Mouse (Mus musculus) G1E (cell line): ENCODE measurements around the gene 4930544D05Rik. TPM values are rescaled to one million over a fixed set of nuclear protein-coding genes. Genes with fewer than 3 reads are reported as not detected.

Source experiments
- ATAC-seq: 2 replicates; pipeline ENCODE4 v1.8.0; 2016; ENCODE audit warnings: mild to moderate bottlenecking; ENCODE audit not compliant: insufficient number of reproducible peaks, poor library complexity, low FRiP score, severe bottlenecking; ENCODE audit errors: extremely low read depth
- DNase-seq: peaks from one replicate; pipeline ENCODE4 v3.0.0; 2012; ENCODE audit warnings: low spot score
- H3K27me3 ChIP-seq: 2 replicates; pipeline ENCODE4 v1.6.1; 2012; ENCODE audit warnings: mild to moderate bottlenecking, low read length, inconsistent platforms; ENCODE audit not compliant: insufficient read depth
- H3K36me3 ChIP-seq: replicated peaks from 2 replicates; pipeline ENCODE3; 2012; ENCODE audit warnings: mild to moderate bottlenecking, inconsistent platforms
- H3K4me1 ChIP-seq: 2 replicates; pipeline ENCODE4 v1.6.1; 2012; ENCODE audit warnings: low read depth, low read length, inconsistent platforms, mixed read lengths; ENCODE audit not compliant: insufficient read depth
- H3K4me3 ChIP-seq: 2 replicates; pipeline ENCODE4 v1.5.1; 2012; ENCODE audit warnings: low read depth, mild to moderate bottlenecking, inconsistent platforms, low read length, moderate library complexity, mixed read lengths
- H3K9me3 ChIP-seq: replicated peaks from 2 replicates; pipeline ENCODE4 v1.6.1; 2012; ENCODE audit warnings: inconsistent platforms
- CTCF ChIP-seq: IDR thresholded peaks from 2 replicates; pipeline ENCODE4 v1.5.1; 2012; ENCODE audit warnings: low read depth, low read length, inconsistent platforms, mixed read lengths
- GATA1 ChIP-seq: IDR thresholded peaks from 2 replicates; pipeline ENCODE4 v1.6.1; 2012; ENCODE audit warnings: borderline replicate concordance, low read length, inconsistent platforms, mixed read lengths
- GATA2 ChIP-seq: IDR thresholded peaks from 2 replicates; pipeline ENCODE4 v1.6.1; 2012; ENCODE audit warnings: low read depth, low read length, inconsistent platforms, borderline replicate concordance
- POLR2AphosphoS5 ChIP-seq: IDR thresholded peaks from 2 replicates; pipeline ENCODE4 v1.6.1; 2012; ENCODE audit warnings: low read depth, low read length, inconsistent platforms; ENCODE audit not compliant: insufficient replicate concordance
- TAL1 ChIP-seq: conservative IDR thresholded peaks from 2 replicates; pipeline ENCODE4 v1.6.1; 2012; ENCODE audit warnings: low read depth, low read length, inconsistent platforms, mixed read lengths
- polyA plus RNA-seq: library from polyadenylated mRNA; stranded (reverse); fragments of >175 nt; gene quantifications from 2 replicates; pipeline ENCODE4 v1.2.3, GENCODE M21; 2012
- total RNA-seq, 2 experiments: library from RNA; stranded (forward) in 1 of 2; stranded (reverse) in 1 of 2; fragments of 200-1000 nt in 1 of 2; fragments of >200 nt in 1 of 2; fragmentation: Nextera tagmentation in 1 of 2; gene quantifications; 2 replicates each; pipeline ENCODE4 v1.2.3; 2014 to 2017

Gene 4930544D05Rik
- total and polyA plus RNA-seq, 3 experiments: not detected

DNA sequence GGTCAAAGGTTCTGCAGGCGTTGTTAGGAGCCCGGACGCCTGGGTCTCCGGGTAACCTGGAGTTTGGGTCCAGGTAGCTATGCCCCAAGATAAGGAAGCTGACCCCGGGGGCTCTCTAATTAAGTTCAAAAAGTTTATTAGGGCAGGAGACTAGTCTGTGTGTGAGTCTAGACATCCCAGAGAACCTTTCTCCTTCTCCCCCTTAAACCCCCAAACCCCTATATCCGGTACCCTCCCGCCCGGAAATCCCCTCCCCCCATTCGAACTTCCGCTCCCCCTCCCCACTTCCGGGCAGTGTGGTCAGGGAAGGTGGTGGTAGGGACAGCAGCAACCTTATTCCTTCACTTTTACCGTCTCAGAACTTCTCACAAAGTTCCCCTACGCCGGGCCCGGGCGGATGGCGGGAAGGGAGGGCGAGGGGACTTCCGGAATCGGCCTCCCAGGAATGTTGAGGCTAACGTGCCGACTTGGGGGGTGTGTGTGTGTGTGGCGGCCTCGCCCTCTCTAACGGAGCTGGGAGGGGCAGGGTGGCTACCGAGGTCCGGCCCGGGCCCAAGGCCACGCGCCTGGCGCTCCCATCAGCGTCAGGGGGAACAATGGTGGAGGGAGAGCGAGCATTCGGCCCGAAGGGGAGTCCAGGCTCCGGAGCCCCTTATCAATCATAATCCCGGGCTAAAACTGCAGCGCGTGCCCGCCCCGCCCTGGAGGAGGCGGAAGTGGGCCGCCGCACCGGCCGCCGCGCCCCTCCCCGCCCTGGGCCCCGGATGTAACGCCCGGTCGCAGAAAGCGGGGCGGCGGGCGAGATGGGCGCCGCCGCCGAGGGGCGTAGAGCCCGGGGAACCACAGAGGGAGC is 37.9 kb downstream of the 4930544D05Rik start:
- no peaks in the 10 kb centered on the region for H3K27me3 ChIP-seq
- TF ChIP-seq CTCF (no peak), GATA1 (no peak), POLR2AphosphoS5 (no peak), GATA2 (no peak), TAL1 (no peak)
- ATAC-seq (no peak), DNase-seq (peak; percentile 66)
- H3K36me3 ChIP-seq: peaks cover 63% of the 10 kb centered on the region
- peak overlapping the region; percentile 100 for H3K4me3 ChIP-seq
- no peaks in the 10 kb centered on the region for H3K9me3 ChIP-seq
- H3K4me1 ChIP-seq: peaks cover 79% of the 10 kb centered on the region

DNA sequence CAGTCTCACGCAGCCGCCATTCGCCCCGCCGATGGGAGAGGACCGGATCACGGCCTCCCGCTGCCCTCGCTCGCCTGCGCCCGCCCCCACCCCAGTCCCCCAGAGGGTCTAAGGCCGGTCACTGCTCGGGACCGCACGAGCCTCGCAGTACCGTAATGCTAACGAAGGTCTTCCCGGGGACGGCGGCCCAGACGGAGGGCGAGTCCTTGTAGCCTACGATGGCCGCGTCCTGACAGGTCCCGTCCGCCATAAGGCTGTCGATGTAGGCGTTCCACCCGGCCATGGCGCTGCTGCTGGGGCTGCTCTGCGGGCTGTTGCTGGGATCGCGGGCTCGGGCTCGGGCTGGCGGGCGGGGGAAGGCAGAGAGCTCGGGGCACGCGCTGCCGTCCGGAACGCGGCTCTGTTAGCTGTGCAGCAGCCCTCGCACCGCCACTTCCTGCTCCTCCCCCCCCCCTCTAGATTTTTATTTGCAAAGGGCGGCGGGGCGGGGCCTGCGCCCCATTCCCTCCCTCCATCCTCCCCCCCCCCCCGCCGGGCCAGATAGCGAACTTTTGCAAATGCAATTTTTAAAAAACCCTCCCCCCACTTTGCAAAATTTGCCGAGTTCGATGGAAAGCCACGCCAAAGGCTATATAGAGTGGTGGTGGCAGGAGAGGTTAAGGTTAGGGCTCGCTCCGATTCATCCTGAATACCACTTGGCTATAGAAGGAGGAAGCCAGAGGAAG is 38.7 kb downstream of the 4930544D05Rik start, which contains the start of gene Pfn1:
Gene Pfn1 (minus strand): TSS at position 447 of the 725 bp plus-strand sequence.
- peaks cover 75% of the 10 kb centered on the region for H3K4me1 ChIP-seq
- ATAC-seq (0 out of 2 replicates have a peak, but pooled peaks have one; percentile 2), DNase-seq (peak; percentile 73)
- H3K27me3 ChIP-seq: no peaks in the 10 kb centered on the region
- H3K36me3 ChIP-seq: peaks cover 63% of the 10 kb centered on the region
- no peaks in the 10 kb centered on the region for H3K9me3 ChIP-seq
- TF ChIP-seq CTCF: no peak
- TF ChIP-seq POLR2AphosphoS5: no peak
- no peak for TF ChIP-seq GATA2
- TF ChIP-seq GATA1: no peak
- no peak for TF ChIP-seq TAL1
- H3K4me3 ChIP-seq: peak within 1 kb of the TSS; percentile 100

DNA sequence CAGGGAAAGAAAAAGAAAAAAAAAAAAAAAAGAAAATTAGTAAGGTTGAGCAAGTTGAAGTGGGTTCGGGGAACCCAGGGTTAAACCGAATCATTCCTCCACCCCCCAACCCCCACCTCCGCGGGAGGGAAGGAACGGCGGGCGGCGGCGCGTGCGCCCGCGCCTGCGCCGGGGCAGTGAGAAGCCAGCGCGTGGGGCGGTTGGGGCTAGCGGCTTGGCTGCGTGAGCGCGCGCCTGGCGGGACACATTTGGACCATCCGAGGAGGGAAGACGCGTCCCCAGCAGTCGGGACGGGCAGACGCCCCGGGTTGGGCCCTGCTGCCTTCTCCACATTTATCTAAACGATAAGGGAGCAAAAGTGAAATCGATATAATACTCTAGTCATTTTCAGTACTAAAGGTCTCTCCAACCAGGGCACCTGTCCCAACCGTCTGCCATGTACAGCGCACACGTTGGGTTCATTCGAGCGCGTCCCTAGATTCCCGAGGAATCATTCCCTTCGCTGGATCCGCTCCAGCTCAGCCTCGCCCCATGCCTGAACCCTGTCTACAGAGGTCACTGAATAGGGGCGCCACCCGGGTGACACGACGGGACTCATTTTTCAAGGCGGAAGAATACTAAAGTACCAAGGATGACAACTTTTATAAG is 39.4 kb downstream of the 4930544D05Rik start:
- H3K27me3 ChIP-seq: no peaks in the 10 kb centered on the region
- ATAC-seq (no peak), DNase-seq (peak; percentile 83)
- no peak for TF ChIP-seq GATA2
- no peak for TF ChIP-seq POLR2AphosphoS5
- TF ChIP-seq TAL1: no peak
- no peak for TF ChIP-seq GATA1
- TF ChIP-seq CTCF: no peak
- H3K4me1 ChIP-seq: peaks cover 69% of the 10 kb centered on the region
- H3K36me3 ChIP-seq: peaks cover 62% of the 10 kb centered on the region
- peak overlapping the region; percentile 100 for H3K4me3 ChIP-seq
- H3K9me3 ChIP-seq: no peaks in the 10 kb centered on the region

DNA sequence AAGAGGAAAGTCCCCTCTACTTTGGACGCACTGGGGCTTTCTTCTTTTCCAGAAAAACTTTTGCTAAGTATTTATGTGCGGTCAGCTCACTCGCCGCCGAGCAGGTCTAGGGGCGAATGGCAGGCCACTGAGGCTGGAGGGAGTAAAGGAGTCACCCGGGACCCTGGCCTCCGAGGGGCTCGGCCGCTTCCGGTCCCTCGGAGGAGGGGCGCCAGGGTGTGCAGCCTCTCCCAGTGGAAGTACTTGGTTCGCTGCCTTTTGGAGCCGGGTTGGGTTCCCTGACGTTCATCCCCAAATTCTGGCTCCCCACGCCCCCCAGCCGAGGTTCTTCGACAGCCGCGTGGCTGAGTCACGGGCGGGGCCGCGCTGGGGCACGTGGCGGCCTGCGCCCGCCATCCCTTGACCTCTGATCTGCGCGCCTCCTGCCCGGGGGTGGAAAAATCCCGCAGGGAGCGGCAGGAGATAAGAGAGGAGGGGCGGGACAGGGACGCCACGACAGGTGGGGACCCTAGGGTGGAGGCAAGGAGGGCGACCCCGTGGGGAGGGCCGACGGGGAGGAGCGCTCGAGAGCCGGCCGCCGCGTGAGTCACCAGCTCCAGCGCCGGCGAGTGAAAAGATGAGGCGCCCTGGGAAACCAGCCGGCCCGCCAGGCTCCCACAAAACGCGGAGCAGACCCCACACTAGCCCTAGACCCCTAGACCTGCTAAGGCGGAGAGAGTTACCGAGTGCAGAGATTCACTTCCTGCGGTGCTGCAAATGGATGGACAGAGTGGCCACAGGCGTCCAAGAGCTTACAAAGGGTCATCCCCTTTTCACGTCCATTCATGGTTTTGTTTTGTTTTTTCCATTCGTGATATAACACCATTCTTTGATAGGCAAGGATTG is 40.2 kb downstream of the 4930544D05Rik start:
- Histone ChIP-seq H3K4me3 (peak overlapping the region; percentile 100), H3K27me3 (no peaks in the 10 kb centered on the region), H3K36me3 (peaks cover 60% of the 10 kb centered on the region), H3K4me1 (peaks cover 62% of the 10 kb centered on the region), H3K9me3 (no peaks in the 10 kb centered on the region)
- TF ChIP-seq GATA2 (no peak), CTCF (no peak), TAL1 (no peak), POLR2AphosphoS5 (no peak), GATA1 (no peak)
- peak; percentile 47 for ATAC-seq
- peak; percentile 65 for DNase-seq

DNA sequence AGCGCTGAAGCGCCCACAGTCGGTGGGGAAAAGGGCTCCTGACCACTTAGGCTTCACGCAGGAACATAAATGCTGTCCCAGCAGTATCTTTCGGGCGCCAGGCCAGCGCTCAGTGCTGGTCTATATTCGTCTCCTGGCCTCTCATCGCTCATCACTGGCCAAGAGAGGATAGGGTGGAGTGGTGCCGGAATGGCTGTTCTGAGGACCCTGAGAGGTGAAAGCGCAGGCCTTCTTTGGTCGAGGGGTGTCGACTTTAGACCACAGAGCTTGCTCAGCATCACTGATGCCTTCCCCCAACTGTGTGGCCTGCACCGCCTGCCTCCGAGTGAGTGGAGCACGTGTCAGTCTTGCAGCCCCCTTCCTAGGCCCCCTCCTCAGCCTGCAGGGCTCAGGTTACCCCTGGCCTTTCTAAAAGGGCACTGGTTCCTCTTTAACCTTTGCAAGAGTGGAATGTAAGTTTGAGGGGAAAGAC is 40.8 kb downstream of the 4930544D05Rik start:
- Histone ChIP-seq H3K4me1 (peaks cover 55% of the 10 kb centered on the region), H3K4me3 (peak overlapping the region; percentile 100; the same call in 1 of the 2 replicates), H3K36me3 (peaks cover 60% of the 10 kb centered on the region), H3K9me3 (no peaks in the 10 kb centered on the region), H3K27me3 (no peaks in the 10 kb centered on the region)
- DNase-seq: no peak
- TF ChIP-seq TAL1 (no peak), GATA2 (no peak), POLR2AphosphoS5 (no peak), GATA1 (no peak), CTCF (no peak)
- ATAC-seq: no peak
